Mouse (Mus musculus) retina, postnatal 1 day (tissue): ENCODE measurements around the gene Gpx8.
A peak's percentile ranks its signal among the peaks of the same experiment; 100 is the strongest.

Experiments
- DNase-seq: peaks from one replicate; pipeline ENCODE4 v3.0.0-alpha.2; 2012

The Gpx8 gene

GRCm38 (mm10) chr13:113022467-113022866 lies 23.7 kb downstream of the Gpx8 start:
- DNase-seq, result no peak

DNA sequence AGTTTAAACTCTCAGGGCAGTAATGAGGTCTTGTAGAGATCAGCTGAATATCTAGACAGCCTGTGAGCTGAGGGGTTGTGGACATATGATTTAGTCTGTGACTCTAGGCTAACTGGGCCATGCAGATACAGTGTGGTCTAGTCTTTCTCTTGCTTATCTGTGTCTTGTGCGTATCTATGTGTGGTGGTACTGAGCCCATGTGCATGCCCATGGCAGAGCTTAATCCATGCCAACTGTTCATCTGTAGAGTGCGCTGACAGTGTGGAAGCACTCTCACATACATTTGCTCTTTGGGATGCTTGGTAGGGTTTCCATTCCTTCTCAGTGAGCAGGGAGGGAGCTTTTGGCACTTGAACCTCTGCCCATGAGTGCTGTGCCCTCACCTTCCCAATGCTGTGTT lies 24.7 kb downstream of the Gpx8 start:
- no peak for DNase-seq

DNA sequence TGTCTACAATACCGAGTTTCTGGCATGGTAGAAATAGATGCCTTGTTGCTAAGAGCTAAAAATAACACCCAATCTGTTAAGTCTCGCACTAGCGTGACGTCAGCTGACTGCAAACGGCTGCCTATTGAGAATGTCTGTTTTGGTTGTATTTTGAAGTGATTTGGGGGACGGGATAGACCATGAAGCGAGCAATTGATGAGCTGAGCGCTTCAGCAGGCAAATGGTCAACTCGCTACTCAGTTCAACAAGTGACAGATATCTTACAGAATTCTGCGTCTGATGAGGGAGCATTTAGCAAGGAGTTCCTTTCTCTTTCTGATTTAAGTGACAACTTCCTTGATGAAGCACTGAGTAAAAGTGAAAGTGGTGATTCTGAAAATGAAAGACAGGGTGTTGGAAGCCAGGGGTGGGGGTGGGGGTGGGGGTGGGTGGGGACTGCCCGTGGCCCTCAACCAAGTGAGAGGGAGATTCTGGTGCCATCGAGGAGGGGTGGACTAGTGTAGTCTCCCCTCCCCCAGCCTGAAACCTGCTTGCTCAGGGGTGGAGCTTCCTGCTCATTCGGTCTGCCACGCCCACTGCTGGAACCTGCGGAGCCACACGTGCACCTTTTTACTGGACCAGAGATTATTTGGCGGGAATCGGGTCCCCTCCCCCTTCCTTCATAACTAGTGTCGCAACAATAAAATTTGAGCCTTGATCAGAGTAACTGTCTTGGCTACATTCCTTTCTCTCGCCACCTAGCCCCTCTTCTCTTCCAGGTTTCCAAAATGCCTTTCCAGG lies 32.8 kb downstream of the Gpx8 start:
- DNase-seq, result peak; percentile 24

- peak; percentile 68 for DNase-seq
These were observed 33.5 kb downstream of the Gpx8 start for GRCm38 (mm10) chr13:113012683-113013082.

- DNase-seq, result no peak
These were observed 45.5 kb downstream of the Gpx8 start for GRCm38 (mm10) chr13:113000576-113001318.

GRCm38 (mm10) chr13:113000090-113000489 lies 46.1 kb downstream of the Gpx8 start:
- DNase-seq, result no peak

DNA sequence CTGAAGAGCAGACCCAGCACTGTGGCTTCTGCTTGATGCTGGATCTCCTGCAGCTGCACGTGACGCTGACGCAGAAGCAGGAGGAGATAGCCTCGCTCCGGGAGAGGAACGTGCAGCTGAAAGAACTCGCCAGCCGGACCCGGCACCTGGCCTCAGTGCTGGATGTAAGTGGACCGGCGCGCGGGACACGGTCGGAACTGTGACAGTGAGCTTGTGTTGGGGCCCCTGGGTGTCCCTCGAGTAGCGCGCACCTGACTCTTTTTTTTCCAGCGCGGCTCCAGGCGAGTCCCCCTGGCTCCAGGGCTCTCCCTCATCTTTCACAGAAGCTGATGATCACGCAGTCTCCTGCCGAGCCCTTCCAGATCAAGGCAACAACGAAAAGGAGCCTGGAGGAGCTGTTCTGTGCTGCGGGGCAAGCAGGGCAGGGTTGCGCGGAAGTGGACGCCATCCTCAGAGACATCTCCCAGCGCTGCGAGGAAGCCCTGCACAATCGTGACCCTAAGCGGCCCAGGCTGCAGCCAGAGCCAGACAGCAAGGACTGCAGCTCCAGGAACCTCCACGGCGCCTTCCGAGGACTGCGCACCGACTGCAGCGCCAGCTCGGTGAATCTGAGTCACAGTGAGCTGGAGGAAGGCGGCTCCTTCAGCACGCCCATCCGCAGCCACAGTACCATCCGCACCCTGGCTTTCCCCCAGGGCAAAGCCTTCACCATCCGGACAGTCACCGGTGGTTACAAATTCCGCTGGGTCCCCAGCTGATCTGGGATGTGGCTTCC lies 47.6 kb downstream of the Gpx8 start:
- peak; percentile 57 for DNase-seq

DNA sequence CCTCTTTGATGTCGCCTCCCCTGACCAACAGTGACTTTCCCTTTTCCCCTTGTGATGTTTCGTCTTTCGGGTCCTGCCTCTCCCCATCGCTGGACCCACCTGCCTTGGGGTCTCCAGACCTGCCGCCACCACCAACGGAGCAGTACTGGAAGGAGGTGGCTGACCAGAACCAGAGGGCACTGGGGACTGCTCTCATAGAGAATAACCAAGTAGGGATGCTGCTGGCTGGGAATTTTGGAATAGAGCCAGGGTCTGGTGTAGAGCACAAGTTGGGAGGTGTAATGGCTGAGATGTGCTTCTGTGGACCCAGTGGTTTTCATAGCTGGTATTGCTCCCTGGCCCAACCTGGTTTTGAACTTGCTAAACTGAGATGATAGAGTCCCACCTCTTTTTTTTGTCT lies 48.8 kb downstream of the Gpx8 start:
- no peak for DNase-seq

DNA sequence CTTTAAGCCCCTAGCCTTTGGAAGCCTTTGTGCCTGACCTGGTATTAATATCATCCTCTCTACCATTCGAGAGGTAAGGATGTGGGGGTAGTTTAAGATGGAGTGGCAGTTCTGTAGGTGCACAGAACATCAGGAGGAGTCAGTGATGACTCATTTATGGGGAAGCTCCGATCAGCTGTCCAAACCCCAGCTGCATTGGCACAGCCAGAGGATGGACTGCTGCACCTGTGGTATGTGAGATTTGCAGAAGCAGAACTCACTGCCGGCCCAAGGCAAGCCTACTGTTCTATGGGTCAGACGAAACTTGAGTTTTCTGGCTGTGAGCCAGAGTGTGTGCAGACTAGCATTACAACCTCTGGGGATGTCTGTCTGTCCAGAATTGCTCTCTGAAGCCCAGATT lies 49.8 kb downstream of the Gpx8 start:
- DNase-seq, result no peak

DNA sequence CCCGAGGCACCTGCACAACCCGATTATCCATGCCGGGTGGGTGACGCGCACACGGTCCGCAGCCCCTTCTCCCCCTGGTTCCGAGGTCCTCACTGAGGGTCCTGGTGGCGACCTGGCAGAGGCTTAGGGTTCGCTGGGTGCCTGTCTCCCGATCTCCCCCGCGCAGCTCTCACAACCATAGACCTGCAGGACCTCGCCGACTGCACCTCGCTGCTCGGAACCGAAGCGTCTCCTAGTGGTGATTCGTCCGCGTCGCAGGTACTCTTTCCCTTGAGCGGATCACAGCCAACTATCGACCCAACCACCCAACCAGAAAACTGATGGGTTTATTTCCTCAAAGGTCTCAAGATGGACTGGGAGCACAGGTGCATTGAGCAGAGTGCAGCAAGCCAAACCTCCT lies 52.0 kb downstream of the Gpx8 start:
- DNase-seq, result peak; percentile 75

GRCm38 (mm10) chr13:112993531-112994152 lies 52.6 kb downstream of the Gpx8 start, which contains the start of gene Mcidas:
Gene Mcidas (plus strand): TSS chr13:112993845.
- peak; percentile 66 for DNase-seq
